Mouse (Mus musculus): ENCODE data around the gene Zfp91.

DNA sequence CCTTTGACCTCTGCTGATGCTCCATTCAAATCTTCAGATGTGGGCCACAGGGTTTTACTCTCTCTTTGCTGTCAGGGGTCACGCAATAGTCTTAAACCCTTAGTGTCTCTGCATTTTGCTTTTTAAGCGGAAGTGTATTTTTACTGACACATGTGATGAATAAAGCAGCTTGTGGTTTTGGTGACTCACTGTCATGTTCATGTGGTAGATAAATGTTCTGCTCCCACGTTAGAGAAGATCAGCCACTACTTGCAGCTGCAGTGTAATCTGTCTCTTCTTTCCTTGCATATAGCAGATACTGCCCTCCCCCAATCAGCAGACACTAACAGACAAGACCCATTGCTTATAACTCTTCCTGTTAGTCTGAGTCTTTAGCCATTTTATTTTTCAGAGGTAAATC is 37.7 kb upstream of the Zfp91 start:
- no peak for TF ChIP-seq EP300 (IDR thresholded peaks at IDR 0.05; ENCODE audit: low read length)
- no peak for TF ChIP-seq SIN3A (IDR thresholded peaks at IDR 0.05; ENCODE audit: low read length)
- no peak for TF ChIP-seq USF1 (IDR thresholded peaks at IDR 0.05; ENCODE audit: low read depth, low read length)
- no peak for TF ChIP-seq JUND (conservative IDR thresholded peaks at IDR 0.05; ENCODE audit: low read depth, low read length)
- no peak for TF ChIP-seq SMC3 (IDR thresholded peaks at IDR 0.05; ENCODE audit: low read depth, low read length)
- TF ChIP-seq UBTF (IDR thresholded peaks at IDR 0.05; ENCODE audit: low read depth, low read length), result no peak
- no peak for TF ChIP-seq ELF1 (IDR thresholded peaks at IDR 0.05; ENCODE audit: low read depth, low read length)
